Mouse (Mus musculus) 3T3-L1 (cell line): Measurements from ENCODE around the gene Hs1bp3.

Experiments
- DNase-seq: peaks from one replicate; pipeline ENCODE4 v3.0.0-alpha.2; 2015; ENCODE audit warnings: low read depth, low spot score

Hs1bp3 gene

GRCm38 (mm10) chr12:8301841-8302431 is 11.3 kb upstream of the Hs1bp3 start, which contains the start of gene Gdf7:
Gene Gdf7, minus strand, starts transcription at chr12:8301954.
- DNase-seq = no peak

- DNase-seq = no peak
Observed at GRCm38 (mm10) chr12:8305258-8305657, 8.0 kb upstream of the Hs1bp3 start.

GRCm38 (mm10) chr12:8306432-8306831 is 6.8 kb upstream of the Hs1bp3 start:
- peak; percentile 87 for DNase-seq

- peak; percentile 47 for DNase-seq
Observed at GRCm38 (mm10) chr12:8306910-8307309, 6.3 kb upstream of the Hs1bp3 start.

- no peak for DNase-seq
Observed at GRCm38 (mm10) chr12:8310992-8311391, 2.2 kb upstream of the Hs1bp3 start.

GRCm38 (mm10) chr12:8312266-8312665 is 966 bp upstream of the Hs1bp3 start:
- DNase-seq = peak; percentile 79

GRCm38 (mm10) chr12:8313773-8314172 is 541 bp downstream of the Hs1bp3 start:
- no peak for DNase-seq

GRCm38 (mm10) chr12:8316541-8316940 is 3.3 kb downstream of the Hs1bp3 start:
- peak; percentile 52 for DNase-seq

- peak; percentile 80 for DNase-seq
Observed at GRCm38 (mm10) chr12:8320084-8320713, 7.0 kb downstream of the Hs1bp3 start.

- no peak for DNase-seq
Observed at GRCm38 (mm10) chr12:8321506-8321905, 8.3 kb downstream of the Hs1bp3 start.

- DNase-seq = no peak
Observed at GRCm38 (mm10) chr12:8324086-8324485, 10.9 kb downstream of the Hs1bp3 start.

GRCm38 (mm10) chr12:8325245-8325942 is 12.2 kb downstream of the Hs1bp3 start:
- DNase-seq = no peak

- no peak for DNase-seq
Observed at GRCm38 (mm10) chr12:8325943-8326522, 12.8 kb downstream of the Hs1bp3 start.

GRCm38 (mm10) chr12:8326825-8327674 is 13.8 kb downstream of the Hs1bp3 start:
- peak; percentile 92 for DNase-seq

- DNase-seq = no peak
Observed at GRCm38 (mm10) chr12:8327675-8328053, 14.4 kb downstream of the Hs1bp3 start.

GRCm38 (mm10) chr12:8329236-8329635 is 16.0 kb downstream of the Hs1bp3 start:
- peak; percentile 27 for DNase-seq

GRCm38 (mm10) chr12:8331489-8332173 is 18.4 kb downstream of the Hs1bp3 start:
- DNase-seq = no peak

- no peak for DNase-seq
Observed at GRCm38 (mm10) chr12:8332174-8332542, 18.9 kb downstream of the Hs1bp3 start.

- no peak for DNase-seq
Observed at GRCm38 (mm10) chr12:8333617-8334016, 20.4 kb downstream of the Hs1bp3 start.

GRCm38 (mm10) chr12:8334261-8334660 is 21.0 kb downstream of the Hs1bp3 start:
- DNase-seq = no peak

- no peak for DNase-seq
Observed at GRCm38 (mm10) chr12:8335503-8335902, 22.3 kb downstream of the Hs1bp3 start.
